Mouse (Mus musculus) kidney, adult 2 months (tissue): ENCODE data around the gene Pitx3. TPM values are rescaled to one million over a fixed set of nuclear protein-coding genes. Genes with fewer than 3 reads are reported as not detected.

Source experiments
- DNase-seq: peaks from one replicate; pipeline ENCODE4 v3.0.0; 2021
- H3K27ac ChIP-seq: fragments of 200-500 bp; 2 replicates; pipeline ENCODE4 v1.5.1; 2012; ENCODE audit warnings: low read depth, low read length, control low read depth, inconsistent platforms; ENCODE audit not compliant: insufficient read depth
- H3K27me3 ChIP-seq: fragments of 200-500 bp; replicated peaks from 2 replicates; pipeline ENCODE4 v1.6.1; 2012; ENCODE audit warnings: mild to moderate bottlenecking, moderate library complexity, low read length, inconsistent platforms; ENCODE audit not compliant: control insufficient read depth, insufficient read depth
- H3K36me3 ChIP-seq: fragments of 200-500 bp; 2 replicates; pipeline ENCODE4 v1.6.1; 2012; ENCODE audit warnings: mild to moderate bottlenecking, moderate library complexity, low read length, inconsistent platforms; ENCODE audit not compliant: control insufficient read depth, insufficient read depth
- H3K4me1 ChIP-seq: fragments of 200-500 bp; 2 replicates; pipeline ENCODE4 v1.6.1; 2011; ENCODE audit warnings: low read length; ENCODE audit not compliant: control insufficient read depth, insufficient read depth
- H3K4me3 ChIP-seq: fragments of 200-500 bp; 2 replicates; pipeline ENCODE4 v1.5.1; 2011; ENCODE audit warnings: mild to moderate bottlenecking, low read depth, low read length, control low read depth; ENCODE audit not compliant: insufficient read depth
- CTCF ChIP-seq: fragments of 200-500 bp; conservative IDR thresholded peaks from 2 replicates; pipeline ENCODE4 v1.5.1; 2011; ENCODE audit warnings: low read depth, mild to moderate bottlenecking, control low read depth, low read length, moderate library complexity, mixed read lengths; ENCODE audit not compliant: insufficient read depth, insufficient read length
- POLR2A ChIP-seq: fragments of 200-500 bp; IDR thresholded peaks from one replicate; pipeline ENCODE4 v1.6.1; 2011; ENCODE audit warnings: low read depth, low read length, control low read depth
- WGBS: fragments of 180-500 bp; shearing (Covaris S2); methylation state at CpG from one replicate; pipeline ENCODE4 v1.1.7; 2018; 5-methylcytosine and 5-hydroxymethylcytosine counted together
- polyA plus RNA-seq: library from polyadenylated mRNA; depleted of rRNA; stranded (reverse); fragments of >200 nt; gene quantifications from 2 replicates; pipeline ENCODE4 v1.2.3, GENCODE M21; 2012

Gene Pitx3
- polyA plus RNA-seq, 1 experiment, result 0.05 TPM

DNA sequence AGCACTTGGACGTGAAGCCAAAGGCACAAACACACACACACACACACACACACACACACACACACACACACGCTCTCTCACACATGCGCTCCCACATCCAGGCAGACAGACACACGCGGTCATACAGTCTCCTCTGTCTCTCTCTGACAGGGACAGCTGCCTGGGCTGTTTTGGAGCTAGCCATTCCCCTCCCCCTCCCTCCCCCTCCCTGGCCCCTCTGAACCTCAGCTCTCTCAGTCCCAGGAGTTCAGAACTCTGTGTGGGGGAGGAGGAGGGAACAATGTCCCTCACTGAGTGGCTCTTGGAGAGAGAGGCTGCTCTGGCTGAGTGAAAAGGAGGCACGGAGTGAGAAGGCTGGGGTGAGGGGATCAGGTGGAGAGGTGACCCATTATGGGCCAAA lies 7.0 kb downstream of the Pitx3 start:
- Histone ChIP-seq H3K36me3 (no peaks in the 10 kb centered on the region), H3K4me1 (0 out of 2 replicates have a peak, but pooled peaks cover 3% of the 10 kb centered on the region), H3K4me3 (no peak overlapping the region), H3K27ac (no peak overlapping the region), H3K27me3 (no peaks in the 10 kb centered on the region; the same call in 1 of the 2 replicates)
- 51% methylated on average over 6 of the region's 6 CpGs for WGBS
- TF ChIP-seq CTCF (no peak), POLR2A (no peak)
- DNase-seq, result no peak

DNA sequence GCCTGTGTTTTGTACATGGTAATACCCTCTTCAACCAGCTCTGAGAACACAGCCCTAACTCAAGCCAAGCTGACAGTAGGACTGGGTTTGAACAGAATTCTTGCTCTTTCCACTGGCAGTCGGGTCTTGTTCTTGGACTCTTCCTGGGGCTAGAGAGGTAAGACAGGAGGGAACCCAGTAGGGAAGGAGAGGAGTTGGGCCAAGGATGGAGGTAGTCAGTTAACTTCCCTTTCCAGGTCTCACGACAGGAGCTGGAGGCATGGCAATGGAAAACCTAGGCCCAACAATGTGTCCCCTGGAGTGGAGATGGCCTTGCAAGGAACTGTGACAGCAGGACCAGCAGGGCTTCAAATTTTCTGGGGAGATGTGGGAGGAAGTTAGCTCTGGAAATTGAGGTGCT lies 7.8 kb downstream of the Pitx3 start:
- no peak overlapping the region for H3K4me3 ChIP-seq
- no peak for TF ChIP-seq CTCF
- H3K27me3 ChIP-seq, result no peaks in the 10 kb centered on the region; the same call in 1 of the 2 replicates
- DNase-seq, result no peak
- H3K27ac ChIP-seq, result no peak overlapping the region
- 0 out of 2 replicates have a peak, but pooled peaks cover 6% of the 10 kb centered on the region for H3K4me1 ChIP-seq
- WGBS, result 86% methylated on average over 2 of the region's 2 CpGs
- no peaks in the 10 kb centered on the region for H3K36me3 ChIP-seq

DNA sequence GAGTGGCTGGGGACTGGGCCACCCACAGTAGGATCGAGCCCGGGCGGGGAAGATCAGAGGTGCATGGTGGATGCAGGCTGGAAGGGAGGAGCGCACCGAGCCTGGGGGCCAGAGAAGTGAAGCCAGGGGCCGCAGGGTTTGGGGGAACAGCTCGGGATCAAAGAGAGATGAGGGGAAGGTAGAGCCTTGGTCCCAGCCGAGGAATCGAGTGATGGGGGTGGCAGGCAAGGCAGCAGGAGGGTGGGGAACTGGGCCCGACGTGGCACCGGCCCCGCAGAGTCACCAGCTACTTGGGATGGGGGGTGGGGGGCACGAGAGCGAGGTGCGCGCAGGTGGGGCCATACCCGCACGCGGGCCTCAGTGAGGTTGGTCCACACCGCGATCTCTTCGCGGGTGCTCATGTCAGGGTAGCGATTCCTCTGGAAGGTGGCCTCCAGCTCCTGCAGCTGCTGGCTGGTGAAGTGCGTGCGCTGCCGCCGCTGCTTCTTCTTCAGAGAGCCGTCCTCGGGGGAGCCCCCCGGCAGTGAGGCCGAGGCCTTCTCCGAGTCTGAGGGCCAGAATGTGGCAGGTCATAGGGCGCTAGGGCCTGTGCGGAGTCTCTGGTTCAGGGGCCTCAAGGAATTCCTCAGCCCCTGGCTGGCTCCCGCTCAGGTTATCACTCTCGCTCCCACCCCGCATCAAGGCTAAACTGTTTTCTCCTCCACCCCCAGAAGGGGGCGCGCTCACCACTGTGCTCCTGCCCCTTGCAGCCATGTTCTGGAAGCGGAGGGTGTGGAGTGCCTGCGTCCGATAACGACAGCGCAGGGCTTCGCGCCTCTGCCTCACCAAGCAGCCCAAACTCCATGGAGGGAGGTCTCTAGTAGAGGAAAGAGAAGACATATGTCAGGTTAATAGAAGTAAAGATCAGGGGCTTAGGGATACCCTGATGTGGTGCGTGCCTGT lies 11.2 kb downstream of the Pitx3 start:
- 3% methylated on average over 49 of the region's 49 CpGs for WGBS
- TF ChIP-seq POLR2A (no peak), CTCF (peak; percentile 82)
- DNase-seq, result peak; percentile 70
- 0 out of 2 replicates have a peak, but pooled peaks cover 8% of the 10 kb centered on the region for H3K4me1 ChIP-seq
- no peaks in the 10 kb centered on the region for H3K36me3 ChIP-seq
- H3K27ac ChIP-seq, result no peak overlapping the region
- peak overlapping the region; percentile 49; the same call in 1 of the 2 replicates for H3K4me3 ChIP-seq
- no peaks in the 10 kb centered on the region; the same call in 1 of the 2 replicates for H3K27me3 ChIP-seq

DNA sequence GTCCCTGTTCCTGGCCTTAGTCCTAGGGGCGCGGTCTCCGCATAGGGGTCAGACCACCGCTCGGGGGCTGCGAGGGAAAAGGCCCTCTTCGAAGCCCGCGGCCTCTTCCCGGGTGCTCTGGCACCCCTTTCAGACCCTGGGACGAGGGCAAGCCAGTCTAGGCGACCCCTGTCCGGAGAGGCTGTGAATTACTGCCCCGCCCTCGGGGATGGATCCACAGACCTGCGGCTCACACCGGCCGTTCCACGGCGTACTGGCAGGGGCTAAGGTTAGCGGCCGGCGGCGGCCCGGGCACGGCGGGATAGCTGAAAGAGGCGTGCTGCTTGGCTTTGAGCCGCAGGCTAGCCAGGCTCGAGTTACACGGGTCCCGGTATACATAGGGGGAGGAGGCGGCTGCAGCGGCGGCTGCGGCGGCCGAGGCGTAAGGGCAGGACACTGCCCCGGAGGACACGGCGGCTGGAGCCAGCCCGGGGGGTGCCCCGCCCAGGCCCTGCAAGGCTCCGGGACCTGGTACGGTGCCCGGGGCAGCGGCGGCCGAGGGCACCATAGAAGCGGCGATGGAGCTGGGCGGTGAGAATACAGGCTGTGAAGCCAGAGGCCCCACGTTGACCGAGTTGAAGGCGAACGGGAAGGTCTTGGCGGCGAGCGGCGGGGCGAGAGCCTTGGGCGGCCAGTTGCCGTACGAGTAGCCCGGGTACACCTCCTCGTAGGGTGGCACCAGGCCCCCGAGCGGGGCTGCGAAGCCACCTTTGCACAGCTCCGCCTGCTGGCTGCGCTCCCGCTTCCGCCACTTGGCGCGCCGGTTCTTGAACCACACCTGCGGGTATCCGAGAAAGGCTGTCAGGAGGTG lies 12.1 kb downstream of the Pitx3 start:
- Histone ChIP-seq H3K36me3 (no peaks in the 10 kb centered on the region), H3K27ac (no peak overlapping the region), H3K27me3 (no peaks in the 10 kb centered on the region; the same call in 1 of the 2 replicates), H3K4me3 (peak overlapping the region; percentile 49), H3K4me1 (0 out of 2 replicates have a peak, but pooled peaks cover 9% of the 10 kb centered on the region)
- WGBS, result under 1% methylated on average over 79 of the region's 79 CpGs
- DNase-seq, result peak; percentile 85
- TF ChIP-seq POLR2A (no peak), CTCF (peak; percentile 32)

DNA sequence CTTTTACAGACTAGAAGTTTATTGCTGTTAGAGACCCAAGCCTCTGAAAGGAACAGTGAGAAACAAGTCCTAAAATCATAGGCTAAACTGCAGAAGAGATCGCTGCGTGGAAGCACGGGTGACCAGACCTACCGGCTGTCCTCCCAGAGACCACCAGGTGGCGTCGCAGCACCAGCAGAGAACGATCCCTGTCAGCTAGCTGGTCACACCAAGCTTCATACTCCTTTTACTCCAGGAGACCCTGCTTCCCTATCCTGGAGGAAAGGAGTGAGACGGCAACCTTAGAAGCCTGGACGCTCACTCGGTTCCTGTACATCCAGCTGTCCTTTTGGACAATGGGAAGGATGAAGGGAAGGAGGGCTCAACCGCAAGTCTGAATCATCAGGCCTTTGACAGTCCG lies 12.8 kb downstream of the Pitx3 start:
- Histone ChIP-seq H3K27ac (no peak overlapping the region), H3K27me3 (no peaks in the 10 kb centered on the region; the same call in 1 of the 2 replicates)

DNA sequence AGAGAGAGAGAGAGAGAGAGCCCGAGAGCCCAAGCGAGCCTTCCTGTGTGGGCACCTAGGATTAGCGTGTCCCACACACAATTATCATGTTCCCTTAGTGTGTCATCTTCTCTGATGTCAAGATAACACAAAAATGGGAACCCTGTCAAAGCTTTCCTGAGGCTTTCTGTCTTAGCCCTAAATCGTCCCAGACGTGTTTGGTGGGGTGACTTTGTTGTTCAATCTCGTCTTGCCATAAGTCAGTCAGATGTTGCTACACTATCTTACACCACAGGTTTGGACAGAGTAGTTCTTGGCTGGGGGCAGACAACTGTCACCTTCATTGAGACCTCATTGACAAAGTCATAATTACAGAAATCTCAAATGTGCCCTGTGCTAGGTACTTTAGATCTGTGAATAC lies 15.5 kb downstream of the Pitx3 start:
- no peak for DNase-seq
- TF ChIP-seq POLR2A (no peak), CTCF (no peak)
- no peaks in the 10 kb centered on the region; the same call in 1 of the 2 replicates for H3K27me3 ChIP-seq
- WGBS, result 47% methylated on average over 6 of the region's 6 CpGs
- H3K36me3 ChIP-seq, result no peaks in the 10 kb centered on the region
- H3K27ac ChIP-seq, result no peak overlapping the region
- H3K4me1 ChIP-seq, result 0 out of 2 replicates have a peak, but pooled peaks cover 9% of the 10 kb centered on the region
- no peak overlapping the region for H3K4me3 ChIP-seq

More for the DNA sequence above, 12.8 kb downstream of the Pitx3 start:
- H3K36me3 ChIP-seq, result no peaks in the 10 kb centered on the region
- H3K4me3 ChIP-seq, result no peak overlapping the region
- peak; percentile 92 for DNase-seq
- WGBS, result 2% methylated on average over 12 of the region's 12 CpGs
- peak; percentile 98 for TF ChIP-seq CTCF
- TF ChIP-seq POLR2A, result no peak
- H3K4me1 ChIP-seq, result 0 out of 2 replicates have a peak, but pooled peaks cover 9% of the 10 kb centered on the region
